Mouse (Mus musculus) MEL-GATA-1-ER (cell line): ENCODE measurements around the gene Arl1.
"Not testable (repeated sequence)": the region's sequence is repeated elsewhere in the genome, so short reads cannot be mapped to it uniquely, and the experiment has no call there.

Source experiments
- DNase-seq: peaks from one replicate; pipeline ENCODE4 v3.0.0-alpha.2; 2012; ENCODE audit warnings: low read depth; ENCODE audit errors: extremely low read depth

Gene Arl1

GRCm38 (mm10) chr10:88730571-88731495 is at the start of gene Arl1:
Gene Arl1 (plus strand): TSS chr10:88730858.
- DNase-seq, result peak; percentile 85

- peak; percentile 26 for DNase-seq
Measured at GRCm38 (mm10) chr10:88682904-88683563, 47.6 kb upstream of the Arl1 start.

GRCm38 (mm10) chr10:88684925-88685324 is 45.7 kb upstream of the Arl1 start, which contains the start of gene Spic:
Gene Spic (minus strand): TSS chr10:88685015.
- DNase-seq, result no peak

GRCm38 (mm10) chr10:88700938-88701337 is 29.7 kb upstream of the Arl1 start:
- DNase-seq, result no peak

GRCm38 (mm10) chr10:88708671-88709523 is 21.8 kb upstream of the Arl1 start:
- DNase-seq, result peak; percentile 57

GRCm38 (mm10) chr10:88712359-88712758 is 18.3 kb upstream of the Arl1 start:
- peak; percentile 39 for DNase-seq

GRCm38 (mm10) chr10:88714744-88715143 is 15.9 kb upstream of the Arl1 start:
- DNase-seq, result no peak

GRCm38 (mm10) chr10:88715621-88716020 is 15.0 kb upstream of the Arl1 start:
- no peak for DNase-seq

GRCm38 (mm10) chr10:88716986-88717755 is 13.5 kb upstream of the Arl1 start:
- no peak for DNase-seq

GRCm38 (mm10) chr10:88717756-88718025 is 13.0 kb upstream of the Arl1 start:
- DNase-seq, result no peak

GRCm38 (mm10) chr10:88719618-88720017 is 11.0 kb upstream of the Arl1 start:
- no peak for DNase-seq

GRCm38 (mm10) chr10:88725343-88725742 is 5.3 kb upstream of the Arl1 start:
- no peak for DNase-seq

GRCm38 (mm10) chr10:88727128-88727527 is 3.5 kb upstream of the Arl1 start:
- DNase-seq, result peak; percentile 45

GRCm38 (mm10) chr10:88728166-88728565 is 2.5 kb upstream of the Arl1 start:
- no peak for DNase-seq

GRCm38 (mm10) chr10:88731496-88732308 is 1.0 kb downstream of the Arl1 start:
- DNase-seq, result no peak

GRCm38 (mm10) chr10:88732309-88732622 is 1.6 kb downstream of the Arl1 start:
- peak; percentile 46 for DNase-seq

GRCm38 (mm10) chr10:88739074-88739473 is 8.4 kb downstream of the Arl1 start:
- not testable (repeated sequence) for DNase-seq

GRCm38 (mm10) chr10:88739818-88740217 is 9.2 kb downstream of the Arl1 start:
- DNase-seq, result no peak

GRCm38 (mm10) chr10:88740781-88741180 is 10.1 kb downstream of the Arl1 start:
- no peak for DNase-seq

- DNase-seq, result no peak
Measured at GRCm38 (mm10) chr10:88741426-88741825, 10.8 kb downstream of the Arl1 start.
